Mouse (Mus musculus) midbrain, embryonic 11.5 days (tissue): ENCODE results near the gene Hspg2. TPM values are rescaled to one million over a fixed set of nuclear protein-coding genes. Genes with fewer than 3 reads are reported as not detected.
A peak's percentile ranks its signal among the peaks of the same experiment; 100 is the strongest.

ENCODE experiments used
- ATAC-seq: fragments of 200-750 bp; cut with Nextera tagmentation; 2 replicates; pipeline ENCODE4 v1.8.0; 2017; ENCODE audit warnings: moderate TSS enrichment, moderate library complexity; ENCODE audit not compliant: low FRiP score
- DNase-seq: peaks from one replicate; pipeline ENCODE4 v3.0.0; 2015; ENCODE audit warnings: low spot score; ENCODE audit errors: missing footprints
- H3K27ac ChIP-seq: fragments of 300-500 bp; sonication (generic); 2 replicates; pipeline ENCODE4 v1.5.1; 2014; ENCODE audit warnings: low read depth, low read length
- H3K27me3 ChIP-seq: fragments of 300-500 bp; sonication (generic); 2 replicates; pipeline ENCODE4 v1.6.1; 2014; ENCODE audit warnings: mild to moderate bottlenecking, low read length, moderate library complexity, mixed read lengths; ENCODE audit not compliant: control insufficient read depth, insufficient read depth
- H3K36me3 ChIP-seq: fragments of 300-500 bp; sonication (generic); 2 replicates; pipeline ENCODE4 v1.6.1; 2014; ENCODE audit warnings: mild to moderate bottlenecking, low read length, moderate library complexity, mixed read lengths; ENCODE audit not compliant: control insufficient read depth, insufficient read depth
- H3K4me1 ChIP-seq: fragments of 300-500 bp; sonication (generic); 2 replicates; pipeline ENCODE4 v1.6.1; 2014; ENCODE audit warnings: low read length; ENCODE audit not compliant: control insufficient read depth, insufficient read depth
- H3K4me2 ChIP-seq: fragments of 300-500 bp; sonication (generic); 2 replicates; pipeline ENCODE4 v1.6.1; 2014; ENCODE audit warnings: mild to moderate bottlenecking, moderate library complexity
- H3K4me3 ChIP-seq: fragments of 300-500 bp; sonication (generic); 2 replicates; pipeline ENCODE4 v1.5.1; 2014; ENCODE audit warnings: low read depth, low read length
- H3K9ac ChIP-seq: fragments of 300-500 bp; sonication (generic); 2 replicates; pipeline ENCODE4 v1.6.1; 2014; ENCODE audit warnings: low read length
- H3K9me3 ChIP-seq: fragments of 300-500 bp; sonication (generic); 2 replicates; pipeline ENCODE4 v1.6.1; 2016; ENCODE audit warnings: low read length; ENCODE audit not compliant: control insufficient read depth
- WGBS: fragments of 180-500 bp; shearing (Covaris S2); extraction: QIAGEN DNeasy Blood & Tissue Kit; methylation state at CpG from one replicate; pipeline ENCODE4 v1.1.7; 2014; 5-methylcytosine and 5-hydroxymethylcytosine counted together
- polyA plus RNA-seq: library from polyadenylated mRNA; unstranded; fragments of >200 nt; fragmentation: Nextera tagmentation; extraction: Ambion mirVana; gene quantifications from 2 replicates; pipeline ENCODE4 v1.2.1, GENCODE M21; 2014

Hspg2 gene
- polyA plus RNA-seq, 1 experiment from 2014 or later: 11.2 TPM

DNA sequence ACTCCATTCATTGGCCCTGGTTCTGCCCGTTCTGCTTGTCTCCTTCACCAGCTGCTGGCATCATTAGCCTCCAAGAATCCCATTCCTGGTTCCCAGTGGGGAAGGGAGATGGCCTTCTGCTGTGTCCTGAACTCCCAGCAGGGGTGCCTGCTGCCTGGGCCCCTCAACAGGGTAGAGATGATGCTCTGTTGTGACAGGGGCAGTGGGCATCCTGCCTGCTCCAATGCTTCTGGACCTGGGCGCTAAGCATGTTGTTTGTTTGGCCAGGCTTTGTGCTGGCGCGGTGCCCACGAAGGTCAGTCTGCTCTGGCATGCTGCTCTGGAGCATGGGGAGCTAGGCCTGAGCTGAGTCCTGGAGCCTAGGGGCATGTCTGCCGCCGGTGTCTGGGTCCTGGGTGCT lies 16.0 kb downstream of the Hspg2 start:
- H3K4me2 ChIP-seq: no peak overlapping the region
- H3K9me3 ChIP-seq: no peaks in the 10 kb centered on the region
- no peaks in the 10 kb centered on the region for H3K36me3 ChIP-seq
- no peak overlapping the region for H3K4me3 ChIP-seq
- H3K9ac ChIP-seq: no peak overlapping the region
- H3K27me3 ChIP-seq: no peaks in the 10 kb centered on the region
- 80% methylated on average over 7 of the region's 7 CpGs for WGBS
- H3K27ac ChIP-seq: no peak overlapping the region
- no peak for ATAC-seq
- H3K4me1 ChIP-seq: peaks cover 58% of the 10 kb centered on the region
- no peak for DNase-seq

DNA sequence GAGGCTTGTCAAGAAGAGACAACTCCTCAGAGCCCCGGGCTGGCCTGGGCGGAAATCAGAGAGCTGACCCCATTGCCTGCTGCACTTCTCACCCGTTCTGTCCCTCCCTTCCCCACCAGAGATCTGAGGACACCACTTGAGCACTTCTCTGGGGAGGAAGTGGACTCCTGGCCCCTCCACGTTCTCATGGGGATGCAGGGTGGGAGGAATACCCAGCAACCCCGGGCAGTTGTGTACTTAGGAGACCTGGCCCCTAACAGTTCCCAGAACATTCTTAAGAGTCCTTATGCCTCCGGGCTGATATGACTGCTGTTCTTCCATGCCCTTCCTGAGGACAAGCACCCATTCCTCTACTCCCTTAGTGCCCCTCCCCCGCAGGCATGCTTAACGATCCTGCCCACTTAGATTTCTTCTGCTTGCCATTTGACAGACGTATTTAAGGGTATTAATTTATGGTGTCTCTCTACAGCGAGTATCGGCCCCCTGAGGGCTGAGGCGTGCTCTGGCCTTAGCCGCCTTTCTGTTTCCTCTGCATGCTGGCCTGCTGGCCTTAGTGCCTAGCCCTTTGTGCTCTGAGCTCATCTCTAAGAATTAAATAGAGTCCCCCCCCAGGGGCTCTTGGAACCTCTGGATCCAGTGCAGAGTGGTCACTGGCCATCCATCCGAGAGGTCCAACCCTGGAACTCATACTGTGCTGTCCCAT lies 16.8 kb downstream of the Hspg2 start:
- no peak overlapping the region for H3K9ac ChIP-seq
- H3K4me3 ChIP-seq: no peak overlapping the region
- no peak for ATAC-seq

DNA sequence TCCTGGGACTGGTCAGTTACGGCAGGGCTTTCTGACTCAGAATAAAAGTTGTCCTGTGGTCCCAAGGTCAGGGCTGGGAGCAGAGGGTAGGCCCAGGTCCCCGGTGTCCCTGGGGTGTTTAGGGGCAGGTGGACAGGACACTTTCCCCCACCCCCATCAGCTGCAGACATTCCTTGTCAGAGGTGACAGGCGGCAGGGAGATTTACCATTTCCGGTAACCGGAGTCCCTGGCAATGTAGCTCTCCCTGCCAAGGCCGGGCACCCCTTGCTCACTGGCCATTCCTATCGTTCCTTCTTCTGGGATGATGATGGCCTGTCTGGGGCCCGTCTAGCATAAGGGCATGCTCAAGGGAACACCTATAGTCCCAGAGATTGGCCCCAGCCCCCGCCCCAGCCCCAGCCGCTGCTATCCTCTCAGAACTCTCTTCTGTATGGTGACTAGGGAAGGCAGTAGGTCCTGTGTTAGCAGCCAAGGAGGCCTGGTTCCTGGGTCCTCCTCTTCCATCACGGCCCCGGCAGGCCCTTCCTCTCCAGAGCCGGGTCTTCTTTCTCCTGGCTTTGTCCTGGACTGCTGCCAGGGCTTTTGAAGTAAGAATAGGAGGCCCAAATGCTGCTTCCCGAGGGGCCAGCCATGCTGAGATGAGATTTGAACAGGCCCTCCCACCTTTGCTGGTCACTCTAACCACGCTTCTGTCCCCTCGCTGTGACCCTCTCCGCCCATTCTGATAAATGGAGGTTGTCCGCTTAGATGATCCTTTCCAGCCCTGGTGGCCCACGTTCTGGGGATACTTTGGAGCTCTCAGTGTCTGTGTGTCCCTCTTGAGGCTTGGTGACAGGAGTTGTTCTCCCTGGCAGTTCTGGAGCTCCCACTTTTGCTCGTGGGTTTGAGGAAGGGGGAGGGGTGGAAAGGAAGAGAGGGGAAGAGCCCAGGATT lies 17.8 kb downstream of the Hspg2 start:
- Histone ChIP-seq H3K9me3 (no peaks in the 10 kb centered on the region), H3K9ac (peak overlapping the region; percentile 2; the same call in 1 of the 2 replicates), H3K4me1 (peaks cover 46% of the 10 kb centered on the region), H3K27ac (no peak overlapping the region), H3K4me2 (no peak overlapping the region), H3K4me3 (no peak overlapping the region), H3K27me3 (no peaks in the 10 kb centered on the region), H3K36me3 (no peaks in the 10 kb centered on the region)
- WGBS: 41% methylated on average over 20 of the region's 20 CpGs
- no peak for ATAC-seq
- DNase-seq: peak; percentile 88

More for the DNA sequence above, 16.8 kb downstream of the Hspg2 start:
- peak; percentile 85 for DNase-seq
- Histone ChIP-seq H3K27me3 (no peaks in the 10 kb centered on the region), H3K4me2 (no peak overlapping the region), H3K27ac (no peak overlapping the region), H3K4me1 (peaks cover 52% of the 10 kb centered on the region), H3K9me3 (no peaks in the 10 kb centered on the region), H3K36me3 (no peaks in the 10 kb centered on the region)
- WGBS: 46% methylated on average over 14 of the region's 14 CpGs

DNA sequence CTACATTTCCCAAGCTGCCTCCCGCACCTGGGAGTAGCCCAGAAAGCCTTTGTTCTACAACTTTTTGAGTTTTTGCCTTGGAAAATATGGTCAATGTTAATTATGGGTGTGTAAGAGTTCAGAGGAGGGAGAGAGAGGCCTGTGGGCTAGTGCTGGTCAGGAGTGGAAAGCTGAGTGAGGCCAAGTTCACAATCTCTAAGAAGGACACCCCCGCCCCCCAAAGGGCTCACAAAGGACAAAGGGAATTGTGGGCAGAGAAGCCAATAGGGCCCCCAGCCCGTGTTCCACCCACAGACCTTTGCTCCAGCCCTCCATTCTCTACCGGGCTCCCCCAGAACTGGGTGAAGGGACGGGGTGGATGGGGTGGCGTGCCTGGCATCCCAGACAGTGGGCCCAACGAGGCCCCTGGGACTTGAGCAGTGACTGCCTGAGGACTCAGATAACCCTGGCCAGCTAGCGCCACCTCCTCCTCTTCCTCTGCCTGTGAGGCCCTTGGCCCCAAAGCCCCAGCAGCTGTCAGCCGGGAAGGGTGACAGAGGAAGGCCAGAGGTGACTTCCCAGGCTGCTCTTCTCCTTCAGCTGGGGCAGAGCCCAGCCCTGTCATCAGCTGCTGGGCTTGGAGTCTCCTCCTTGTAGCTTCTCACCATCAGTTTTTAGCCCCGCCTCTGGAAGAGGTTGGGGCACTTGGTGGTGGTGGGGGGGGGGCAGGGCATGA lies 18.9 kb downstream of the Hspg2 start:
- no peak overlapping the region for H3K4me3 ChIP-seq
- DNase-seq (peak; percentile 90), ATAC-seq (peak; percentile 42)
- no peak overlapping the region; the same call in 1 of the 2 replicates for H3K4me2 ChIP-seq
- 0 out of 2 replicates have a peak overlapping the region, but pooled peaks have one; percentile 15 for H3K27ac ChIP-seq
- no peaks in the 10 kb centered on the region for H3K9me3 ChIP-seq
- H3K27me3 ChIP-seq: no peaks in the 10 kb centered on the region
- peaks cover 43% of the 10 kb centered on the region for H3K4me1 ChIP-seq
- 0 out of 2 replicates have a peak overlapping the region, but pooled peaks have one; percentile 22 for H3K9ac ChIP-seq
- WGBS: 36% methylated on average over 10 of the region's 10 CpGs
- no peaks in the 10 kb centered on the region for H3K36me3 ChIP-seq

DNA sequence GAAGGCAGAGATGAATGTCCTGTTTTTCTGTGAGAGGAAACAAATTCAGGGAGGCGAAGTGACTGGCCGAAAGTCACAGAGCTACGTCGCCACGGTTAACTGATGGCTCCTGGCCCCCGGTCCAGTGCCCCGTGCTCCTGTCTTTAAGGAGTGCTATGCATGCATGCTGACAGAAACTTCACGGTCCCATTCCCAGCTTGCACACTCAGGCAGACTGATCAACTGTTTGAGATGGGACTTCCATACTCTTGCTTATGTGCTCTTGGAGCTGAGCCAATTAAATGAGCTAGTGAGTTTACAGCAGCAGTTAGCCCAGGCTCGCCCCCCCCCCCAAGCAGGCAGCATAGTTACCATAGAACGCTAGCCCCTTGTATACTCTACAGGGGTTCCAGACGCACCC lies 19.5 kb downstream of the Hspg2 start:
- H3K9me3 ChIP-seq: no peaks in the 10 kb centered on the region
- H3K4me3 ChIP-seq: no peak overlapping the region
- H3K27ac ChIP-seq: peak overlapping the region; percentile 15; the same call in 1 of the 2 replicates
- DNase-seq: no peak
- H3K27me3 ChIP-seq: no peaks in the 10 kb centered on the region
- no peak for ATAC-seq
- no peak overlapping the region for H3K4me2 ChIP-seq
- no peaks in the 10 kb centered on the region for H3K36me3 ChIP-seq
- H3K4me1 ChIP-seq: peaks cover 43% of the 10 kb centered on the region
- H3K9ac ChIP-seq: no peak overlapping the region
- 25% methylated on average over 11 of the region's 11 CpGs for WGBS

DNA sequence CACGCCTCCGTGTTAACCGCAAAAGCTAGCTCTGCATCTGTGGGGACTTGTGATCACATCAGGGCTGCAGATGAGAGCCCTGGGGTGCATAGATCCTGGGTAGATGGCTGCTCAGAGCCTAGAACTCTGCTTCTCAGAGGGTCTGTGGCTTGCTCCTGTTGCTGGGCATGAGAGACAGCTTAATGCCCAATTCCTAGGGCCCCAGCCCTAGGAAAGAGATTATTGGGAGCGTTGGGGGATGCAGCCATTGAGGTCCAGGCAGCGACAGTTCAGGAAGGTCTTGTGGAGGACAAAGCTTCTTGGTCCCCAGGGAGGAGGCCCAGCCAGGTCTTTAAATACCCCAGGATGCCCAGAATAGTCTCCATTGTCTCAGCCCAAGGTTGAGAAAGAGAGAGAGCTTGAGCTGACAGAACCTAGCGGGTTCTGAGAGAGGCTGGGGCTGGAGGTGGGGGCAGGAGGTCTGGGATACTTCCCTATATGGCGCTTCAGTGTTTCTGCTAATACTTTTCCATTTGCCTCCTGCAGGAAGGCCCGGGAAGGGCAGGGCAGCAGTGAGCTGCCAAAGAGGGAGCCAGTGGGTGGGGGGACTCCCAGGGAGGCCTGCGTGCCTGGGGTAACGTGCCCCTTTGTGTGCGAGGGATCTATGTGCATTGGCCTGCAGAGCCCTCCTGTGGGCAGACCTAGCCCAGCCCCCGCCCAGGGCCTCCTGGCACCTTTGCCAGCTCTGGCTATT lies 20.2 kb downstream of the Hspg2 start:
- Histone ChIP-seq H3K36me3 (no peaks in the 10 kb centered on the region), H3K9me3 (no peaks in the 10 kb centered on the region), H3K27me3 (no peaks in the 10 kb centered on the region), H3K4me3 (no peak overlapping the region), H3K27ac (0 out of 2 replicates have a peak overlapping the region, but pooled peaks have one; percentile 44), H3K4me2 (no peak overlapping the region), H3K9ac (peak overlapping the region; percentile 21; the same call in 1 of the 2 replicates), H3K4me1 (peaks cover 43% of the 10 kb centered on the region)
- 7% methylated on average over 12 of the region's 12 CpGs for WGBS
- peak; percentile 92 for DNase-seq
- ATAC-seq: peak; percentile 58

DNA sequence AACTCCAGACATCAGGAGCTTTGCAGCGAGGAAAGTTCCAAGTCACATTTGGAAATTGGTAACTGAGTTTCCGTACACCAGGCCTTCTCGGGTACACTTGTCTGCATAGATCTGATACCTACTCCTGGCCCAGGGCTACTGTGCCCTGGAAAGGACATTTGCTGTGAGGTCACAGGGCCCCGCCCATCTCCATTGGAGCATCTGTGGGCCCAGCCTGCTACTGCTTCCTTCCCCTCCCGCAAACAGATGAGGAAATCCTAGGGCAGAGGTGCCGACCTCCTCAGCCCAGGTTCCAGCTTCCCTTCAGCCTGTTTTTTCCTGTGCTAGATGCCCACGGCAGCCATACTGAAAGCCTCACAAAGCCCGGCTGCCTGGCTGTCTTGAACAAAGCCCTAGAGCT lies 21.4 kb downstream of the Hspg2 start:
- no peak overlapping the region for H3K4me2 ChIP-seq
- H3K27me3 ChIP-seq: no peaks in the 10 kb centered on the region
- ATAC-seq (no peak), DNase-seq (no peak)
- 54% methylated on average over 8 of the region's 8 CpGs for WGBS
- no peaks in the 10 kb centered on the region for H3K36me3 ChIP-seq
- H3K9ac ChIP-seq: no peak overlapping the region
- no peak overlapping the region for H3K4me3 ChIP-seq
- no peaks in the 10 kb centered on the region for H3K9me3 ChIP-seq
- H3K27ac ChIP-seq: no peak overlapping the region
- peaks cover 48% of the 10 kb centered on the region for H3K4me1 ChIP-seq

DNA sequence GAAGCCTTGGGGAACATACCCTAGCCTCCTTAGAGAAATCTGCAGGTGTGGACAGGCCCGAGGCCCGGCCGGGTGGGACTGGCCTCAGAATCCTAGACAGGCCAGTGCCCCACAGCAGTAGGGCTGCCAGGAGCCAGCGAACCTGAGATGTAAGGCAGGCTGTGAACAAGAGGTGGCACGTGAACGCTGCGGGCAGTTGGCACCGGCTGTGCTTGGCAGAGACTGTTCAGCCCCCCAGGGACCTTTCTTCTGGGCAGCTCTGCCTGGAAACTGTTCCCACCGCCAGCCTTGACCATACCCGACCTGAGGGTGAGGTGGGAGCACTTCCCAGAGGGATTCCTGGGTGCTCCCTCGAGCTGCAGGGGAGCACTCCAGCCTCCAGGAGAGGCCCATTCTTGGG lies 24.0 kb downstream of the Hspg2 start:
- Histone ChIP-seq H3K9ac (no peak overlapping the region), H3K4me2 (no peak overlapping the region), H3K4me1 (peaks cover 28% of the 10 kb centered on the region), H3K4me3 (no peak overlapping the region), H3K9me3 (no peaks in the 10 kb centered on the region), H3K36me3 (no peaks in the 10 kb centered on the region), H3K27ac (no peak overlapping the region), H3K27me3 (no peaks in the 10 kb centered on the region)
- ATAC-seq (no peak), DNase-seq (no peak)
- 86% methylated on average over 11 of the region's 11 CpGs for WGBS
